Mouse (Mus musculus): Measurements from ENCODE around the gene Tpbgl. TPM values are rescaled to one million over a fixed set of nuclear protein-coding genes. Genes with fewer than 3 reads are reported as not detected.

Tpbgl gene
- polyA plus RNA-seq (2015; fragmentation: Nextera tagmentation; extraction: Ambion mirVana), result 0.39 and 0.47 TPM in 2 replicates

GRCm38 (mm10) chr7:99626376-99627270 is at the start of gene Tpbgl:
Gene Tpbgl (minus strand): TSS chr7:99627103.
- no peaks in the 10 kb centered on the region for H3K36me3 ChIP-seq (ENCODE audit: control insufficient read depth, insufficient read depth)
- no peak for ATAC-seq (ENCODE audit: low read depth)
- peak within 1 kb of the TSS; percentile 53 for H3K4me3 ChIP-seq (ENCODE audit: low read depth, low read length)
- no peak within 1 kb of the TSS for H3K9ac ChIP-seq (ENCODE audit: low read depth, low read length)
- 1% methylated on average over 77 of the region's 83 CpGs for WGBS (ENCODE audit: insufficient replicate concordance)
- no peak within 1 kb of the TSS for H3K27ac ChIP-seq (ENCODE audit: low read length)
- peaks cover 78% of the 10 kb centered on the region for H3K27me3 ChIP-seq (ENCODE audit: control insufficient read depth, insufficient read depth, low read depth, low read length)
- H3K9me3 ChIP-seq (replicated peaks; ENCODE audit: control insufficient read depth, low read length), result no peaks in the 10 kb centered on the region
- H3K4me2 ChIP-seq (ENCODE audit: low read depth, low read length), result peak within 1 kb of the TSS; percentile 62
- peaks cover 13% of the 10 kb centered on the region for H3K4me1 ChIP-seq (ENCODE audit: control insufficient read depth, low read depth, low read length)

DNA sequence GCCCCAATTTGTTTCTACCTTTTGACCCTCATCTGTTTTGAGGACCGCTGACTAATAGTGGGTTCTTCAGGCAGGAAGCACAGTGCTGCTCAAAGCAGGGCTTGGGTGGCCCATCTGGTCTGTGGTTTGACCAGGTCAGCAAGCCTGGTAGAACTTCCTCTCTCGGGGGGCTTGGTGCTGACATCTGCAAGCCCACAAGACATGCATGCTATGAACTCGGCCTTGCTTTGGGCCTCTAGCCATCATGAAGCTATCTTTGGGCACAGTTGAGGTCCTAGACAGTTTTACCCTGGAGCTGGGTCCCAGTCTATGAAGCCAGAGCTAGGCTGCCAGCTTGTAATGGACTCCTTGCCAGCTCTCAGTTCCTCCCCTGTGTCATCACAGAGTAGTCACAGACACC is 48.0 kb upstream of the Tpbgl start:
- no peak overlapping the region for H3K27ac ChIP-seq (ENCODE audit: low read length)
- H3K4me3 ChIP-seq (ENCODE audit: low read depth, low read length), result no peak overlapping the region
- H3K4me2 ChIP-seq (ENCODE audit: low read depth, low read length), result no peak overlapping the region
- no peak overlapping the region for H3K9ac ChIP-seq (ENCODE audit: low read depth, low read length)
- H3K4me1 ChIP-seq (ENCODE audit: control insufficient read depth, low read depth, low read length), result no peaks in the 10 kb centered on the region
- no peak for ATAC-seq (ENCODE audit: low read depth)
- WGBS (ENCODE audit: insufficient replicate concordance), result 13% methylated on average over 3 of the region's 3 CpGs
- H3K9me3 ChIP-seq (replicated peaks; ENCODE audit: control insufficient read depth, low read length), result no peaks in the 10 kb centered on the region
- no peaks in the 10 kb centered on the region for H3K36me3 ChIP-seq (ENCODE audit: control insufficient read depth, insufficient read depth)
- H3K27me3 ChIP-seq (ENCODE audit: control insufficient read depth, insufficient read depth, low read depth, low read length), result no peaks in the 10 kb centered on the region

DNA sequence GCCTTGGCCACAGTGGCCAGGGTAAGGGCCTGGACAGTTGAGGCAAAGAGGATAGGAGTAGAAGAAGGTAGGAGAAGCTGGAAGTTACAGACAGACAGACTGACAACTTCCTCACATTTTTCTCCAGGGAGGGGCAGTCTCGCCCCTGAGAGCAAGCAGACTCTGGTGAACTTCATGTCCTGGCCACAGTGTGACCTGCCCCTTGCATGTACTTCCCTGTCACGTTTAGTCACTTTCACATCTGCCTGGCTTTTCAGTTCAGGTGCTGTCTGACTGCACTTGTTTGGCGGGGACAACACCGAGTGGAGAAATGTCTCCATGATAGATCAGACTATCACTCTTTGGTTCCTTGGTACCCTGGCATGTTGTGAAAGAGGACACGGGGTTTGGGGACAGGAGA is 47.3 kb upstream of the Tpbgl start:
- Histone ChIP-seq H3K27me3 (ENCODE audit: control insufficient read depth, insufficient read depth, low read depth, low read length) (no peaks in the 10 kb centered on the region), H3K9ac (ENCODE audit: low read depth, low read length) (no peak overlapping the region), H3K27ac (ENCODE audit: low read length) (no peak overlapping the region), H3K4me2 (ENCODE audit: low read depth, low read length) (no peak overlapping the region), H3K4me1 (ENCODE audit: control insufficient read depth, low read depth, low read length) (no peaks in the 10 kb centered on the region), H3K36me3 (ENCODE audit: control insufficient read depth, insufficient read depth) (no peaks in the 10 kb centered on the region), H3K9me3 (replicated peaks; ENCODE audit: control insufficient read depth, low read length) (no peaks in the 10 kb centered on the region), H3K4me3 (ENCODE audit: low read depth, low read length) (no peak overlapping the region)
- WGBS (ENCODE audit: insufficient replicate concordance), result 19% methylated on average over 5 of the region's 5 CpGs
- no peak for ATAC-seq (ENCODE audit: low read depth)

DNA sequence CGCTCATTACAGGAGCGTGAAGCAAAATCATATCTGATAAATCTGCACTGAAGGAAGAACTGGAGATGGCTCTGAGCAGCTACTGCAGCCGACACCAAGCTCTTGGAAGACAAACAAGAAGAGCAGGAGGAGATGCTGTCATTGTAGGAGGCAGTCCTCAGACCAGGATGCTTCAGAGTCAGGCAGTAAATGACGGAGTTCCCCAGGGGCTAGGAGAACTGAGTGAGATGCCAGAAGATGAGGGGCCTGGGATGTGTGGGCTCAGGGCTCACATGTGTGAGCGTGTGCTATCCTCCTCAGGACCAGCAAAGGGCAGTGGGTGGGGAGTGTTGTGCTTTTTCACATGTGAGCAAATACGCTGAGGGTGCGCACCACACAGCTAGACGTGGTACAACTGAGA is 46.3 kb upstream of the Tpbgl start:
- ATAC-seq (ENCODE audit: low read depth), result no peak
- WGBS (ENCODE audit: insufficient replicate concordance), result 61% methylated on average over 8 of the region's 8 CpGs

GRCm38 (mm10) chr7:99671544-99672435 is 44.9 kb upstream of the Tpbgl start:
- Histone ChIP-seq H3K27ac (ENCODE audit: low read length) (no peak overlapping the region), H3K4me2 (ENCODE audit: low read depth, low read length) (no peak overlapping the region), H3K4me3 (ENCODE audit: low read depth, low read length) (no peak overlapping the region), H3K27me3 (ENCODE audit: control insufficient read depth, insufficient read depth, low read depth, low read length) (no peaks in the 10 kb centered on the region), H3K9ac (ENCODE audit: low read depth, low read length) (no peak overlapping the region), H3K9me3 (replicated peaks; ENCODE audit: control insufficient read depth, low read length) (no peaks in the 10 kb centered on the region), H3K4me1 (ENCODE audit: control insufficient read depth, low read depth, low read length) (no peaks in the 10 kb centered on the region), H3K36me3 (ENCODE audit: control insufficient read depth, insufficient read depth) (no peaks in the 10 kb centered on the region)
- 0 out of 2 replicates have a peak, but pooled peaks have one; percentile 24 for ATAC-seq (ENCODE audit: low read depth)
- WGBS (ENCODE audit: insufficient replicate concordance), result 58% methylated on average over 9 of the region's 9 CpGs

More for the DNA sequence above, 46.3 kb upstream of the Tpbgl start:
- Histone ChIP-seq H3K4me3 (ENCODE audit: low read depth, low read length) (no peak overlapping the region), H3K36me3 (ENCODE audit: control insufficient read depth, insufficient read depth) (no peaks in the 10 kb centered on the region), H3K27me3 (ENCODE audit: control insufficient read depth, insufficient read depth, low read depth, low read length) (no peaks in the 10 kb centered on the region), H3K4me2 (ENCODE audit: low read depth, low read length) (no peak overlapping the region), H3K4me1 (ENCODE audit: control insufficient read depth, low read depth, low read length) (no peaks in the 10 kb centered on the region), H3K9ac (ENCODE audit: low read depth, low read length) (no peak overlapping the region), H3K27ac (ENCODE audit: low read length) (no peak overlapping the region), H3K9me3 (replicated peaks; ENCODE audit: control insufficient read depth, low read length) (no peaks in the 10 kb centered on the region)

DNA sequence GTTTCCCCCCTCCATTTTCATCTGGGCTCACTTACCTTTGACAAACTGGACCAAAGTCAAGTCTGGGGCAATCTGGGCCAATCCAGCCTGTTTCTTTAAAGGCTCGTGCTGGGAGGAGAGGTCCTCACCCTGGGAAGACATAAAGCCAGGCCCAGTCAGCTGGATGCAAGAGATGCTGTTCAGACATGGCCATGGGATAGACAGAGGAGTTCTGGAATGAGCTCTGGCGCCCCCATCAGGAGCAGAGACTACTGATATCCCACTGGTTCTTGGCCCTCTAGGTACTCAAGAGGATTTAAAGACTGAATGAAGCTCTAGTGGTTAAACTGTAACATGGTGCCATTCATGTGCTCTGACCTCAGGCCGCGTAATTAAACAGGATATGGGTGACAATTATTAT is 44.0 kb upstream of the Tpbgl start:
- Histone ChIP-seq H3K4me1 (ENCODE audit: control insufficient read depth, low read depth, low read length) (no peaks in the 10 kb centered on the region), H3K36me3 (ENCODE audit: control insufficient read depth, insufficient read depth) (no peaks in the 10 kb centered on the region), H3K4me2 (ENCODE audit: low read depth, low read length) (no peak overlapping the region), H3K9ac (ENCODE audit: low read depth, low read length) (no peak overlapping the region), H3K9me3 (replicated peaks; ENCODE audit: control insufficient read depth, low read length) (no peaks in the 10 kb centered on the region), H3K27me3 (ENCODE audit: control insufficient read depth, insufficient read depth, low read depth, low read length) (no peaks in the 10 kb centered on the region), H3K4me3 (ENCODE audit: low read depth, low read length) (no peak overlapping the region), H3K27ac (ENCODE audit: low read length) (no peak overlapping the region)
- ATAC-seq (ENCODE audit: low read depth), result no peak
- 62% methylated on average over 4 of the region's 4 CpGs for WGBS (ENCODE audit: insufficient replicate concordance)

DNA sequence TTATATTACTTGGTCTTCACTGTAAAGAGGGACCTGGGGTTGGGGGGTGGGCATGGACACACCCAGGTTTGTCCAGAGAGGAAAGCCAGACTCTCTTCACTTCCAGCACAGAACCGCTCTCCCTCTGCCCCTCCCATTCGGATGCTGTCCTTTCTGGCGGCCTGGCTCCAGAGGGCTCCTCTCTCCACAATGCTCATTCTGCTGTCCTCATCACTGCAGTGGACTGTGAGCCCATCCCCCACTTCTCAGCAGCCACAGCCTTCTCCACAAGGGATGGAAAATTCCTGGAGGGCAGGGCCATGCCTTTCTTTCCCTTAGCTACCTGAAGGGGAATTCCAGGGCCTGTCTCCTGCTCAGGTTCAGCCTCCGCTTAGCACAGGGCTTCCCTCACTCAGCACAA is 41.9 kb upstream of the Tpbgl start:
- 54% methylated on average over 4 of the region's 4 CpGs for WGBS (ENCODE audit: insufficient replicate concordance)

GRCm38 (mm10) chr7:99667096-99667495 is 40.2 kb upstream of the Tpbgl start:
- no peak for ATAC-seq (ENCODE audit: low read depth)
- H3K9me3 ChIP-seq (replicated peaks; ENCODE audit: control insufficient read depth, low read length), result no peaks in the 10 kb centered on the region

More for the DNA sequence above, 41.9 kb upstream of the Tpbgl start:
- Histone ChIP-seq H3K36me3 (ENCODE audit: control insufficient read depth, insufficient read depth) (no peaks in the 10 kb centered on the region), H3K9me3 (replicated peaks; ENCODE audit: control insufficient read depth, low read length) (no peaks in the 10 kb centered on the region), H3K9ac (ENCODE audit: low read depth, low read length) (no peak overlapping the region), H3K4me3 (ENCODE audit: low read depth, low read length) (no peak overlapping the region), H3K4me2 (ENCODE audit: low read depth, low read length) (no peak overlapping the region), H3K27ac (ENCODE audit: low read length) (no peak overlapping the region), H3K4me1 (ENCODE audit: control insufficient read depth, low read depth, low read length) (no peaks in the 10 kb centered on the region), H3K27me3 (ENCODE audit: control insufficient read depth, insufficient read depth, low read depth, low read length) (no peaks in the 10 kb centered on the region)
- ATAC-seq (ENCODE audit: low read depth), result no peak

More at GRCm38 (mm10) chr7:99667096-99667495, 40.2 kb upstream of the Tpbgl start:
- no peak overlapping the region for H3K4me2 ChIP-seq (ENCODE audit: low read depth, low read length)
- no peak overlapping the region for H3K9ac ChIP-seq (ENCODE audit: low read depth, low read length)
- no peaks in the 10 kb centered on the region for H3K36me3 ChIP-seq (ENCODE audit: control insufficient read depth, insufficient read depth)
- no peaks in the 10 kb centered on the region for H3K27me3 ChIP-seq (ENCODE audit: control insufficient read depth, insufficient read depth, low read depth, low read length)
- no peak overlapping the region for H3K4me3 ChIP-seq (ENCODE audit: low read depth, low read length)
- no peak overlapping the region for H3K27ac ChIP-seq (ENCODE audit: low read length)
- H3K4me1 ChIP-seq (ENCODE audit: control insufficient read depth, low read depth, low read length), result no peaks in the 10 kb centered on the region
- WGBS (ENCODE audit: insufficient replicate concordance), result 80% methylated on average over 16 of the region's 16 CpGs
